Mouse (Mus musculus) E14TG2a.4 (cell line): Measurements from ENCODE around the gene Aebp2.

Source experiments
- CTCF ChIP-seq: conservative IDR thresholded peaks from 2 replicates; pipeline ENCODE4 v1.5.1; 2014; ENCODE audit warnings: low read length
- NANOG ChIP-seq: IDR thresholded peaks from 2 replicates; pipeline ENCODE4 v1.6.1; 2014; ENCODE audit warnings: borderline replicate concordance, low read length, mixed read lengths
- POU5F1 ChIP-seq: IDR thresholded peaks from 2 replicates; pipeline ENCODE4 v1.6.1; 2014; ENCODE audit warnings: low read length, borderline replicate concordance

DNA sequence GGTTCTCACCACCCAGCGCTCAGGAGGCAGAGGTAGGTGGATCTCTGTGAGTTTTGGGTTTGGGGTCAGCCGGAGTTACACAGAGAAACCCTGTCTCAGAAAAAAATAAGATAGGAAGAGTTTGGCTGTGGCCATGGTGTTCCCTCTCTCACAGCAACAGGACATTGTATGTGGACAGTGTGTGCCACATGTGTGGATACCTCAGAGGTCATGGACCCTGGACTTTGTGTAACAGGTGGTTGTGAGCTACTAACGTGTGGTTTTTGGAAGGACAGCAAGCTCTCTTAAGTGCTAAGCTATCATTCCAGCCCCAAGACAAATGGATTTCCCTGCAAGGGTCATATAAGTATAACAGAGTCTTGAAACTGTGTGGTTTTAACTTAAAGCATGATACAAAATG lies 47.5 kb upstream of the Aebp2 start:
- TF ChIP-seq CTCF (no peak), POU5F1 (no peak), NANOG (no peak)
